Mouse (Mus musculus): ENCODE results near the gene Sgms1. TPM values are rescaled to one million over a fixed set of nuclear protein-coding genes. Genes with fewer than 3 reads are reported as not detected.

The Sgms1 gene
- total RNA-seq, 2 experiments from 2014 or later = 59.4 to 88.9 TPM

GRCm38 (mm10) chr19:32213577-32213976 is 175.9 kb downstream of the Sgms1 start:
- DNase-seq = no peak

GRCm38 (mm10) chr19:32211293-32211585 is 178.3 kb downstream of the Sgms1 start:
- DNase-seq = no peak

DNA sequence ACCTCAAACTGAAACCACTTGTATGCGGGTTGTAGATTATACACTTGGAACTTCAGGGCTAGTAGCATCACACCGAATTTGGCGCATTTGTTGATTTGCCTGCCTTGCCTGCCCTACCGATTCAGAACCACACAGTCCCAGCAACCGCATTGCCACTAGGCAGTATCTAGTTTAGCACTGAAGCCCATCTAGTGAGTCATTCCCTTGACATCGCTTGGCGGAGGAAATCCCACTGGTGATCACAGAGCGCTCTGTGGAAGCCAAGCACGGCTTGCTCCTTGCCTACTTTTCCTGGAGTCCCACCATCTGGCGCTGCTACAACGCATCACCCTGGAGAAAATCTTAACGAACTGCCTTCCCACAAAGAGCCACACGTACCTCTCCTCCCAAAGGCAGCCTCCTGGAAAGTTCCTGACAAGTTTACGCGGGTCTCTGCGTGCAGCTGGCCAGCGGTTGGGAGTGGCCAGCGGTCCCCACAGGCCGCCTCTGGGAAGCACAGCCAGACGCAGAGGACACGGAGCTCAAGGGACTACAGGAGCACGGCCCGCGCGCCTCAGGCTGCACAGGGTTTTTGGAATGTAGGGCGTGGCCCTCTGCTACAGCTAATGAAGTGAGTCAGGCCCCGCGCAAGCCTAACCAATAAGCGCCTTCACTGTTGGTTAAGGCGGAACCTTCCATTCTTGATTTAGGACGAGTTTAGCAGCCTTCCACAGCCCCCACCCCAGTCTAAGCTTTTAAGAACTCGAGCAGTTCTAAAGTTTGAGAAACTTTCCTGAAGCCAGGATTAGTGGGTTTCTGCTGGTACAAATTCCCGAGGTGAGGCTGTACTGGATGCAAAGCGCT is 178.8 kb downstream of the Sgms1 start:
- DNase-seq = peak; percentile 90 to 91

- peak in 1 of 2 experiments; percentile 43 for DNase-seq
Measured at GRCm38 (mm10) chr19:32210099-32210449, 179.4 kb downstream of the Sgms1 start.

GRCm38 (mm10) chr19:32202131-32203114 is 187.1 kb downstream of the Sgms1 start:
- no peak for DNase-seq

DNA sequence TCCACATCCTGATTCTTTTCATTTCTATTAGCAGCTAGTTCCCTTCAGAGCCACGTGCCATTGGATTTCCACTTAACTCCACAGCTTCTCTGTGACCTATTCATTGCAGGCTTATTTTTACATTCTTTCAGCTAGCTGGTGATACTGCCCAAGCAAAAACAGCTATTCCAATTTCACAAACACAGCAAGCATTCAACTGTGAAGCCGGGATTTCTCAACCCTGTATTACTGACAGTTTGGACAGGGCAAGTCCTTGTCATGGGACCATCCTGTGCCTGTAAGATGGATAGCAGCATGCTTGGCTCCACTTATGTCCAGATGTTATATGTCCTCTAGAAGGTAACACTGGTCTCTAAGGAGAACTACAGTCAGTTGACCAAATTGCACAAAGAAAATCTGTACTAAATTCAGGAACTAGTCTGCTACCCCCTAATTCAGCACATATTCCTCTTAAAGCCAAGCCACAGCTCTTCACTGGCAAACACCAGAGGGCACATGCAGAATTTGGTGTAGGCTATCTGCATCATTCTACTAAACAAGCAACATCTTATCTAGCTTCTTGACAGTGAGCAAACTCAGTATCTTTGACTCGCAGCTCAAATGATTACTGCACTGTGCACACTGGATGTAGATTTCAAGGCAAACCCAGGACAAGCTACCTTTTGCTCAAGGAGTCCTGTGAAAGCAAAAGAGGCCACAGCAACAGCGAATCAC is 189.5 kb downstream of the Sgms1 start:
- no peak for DNase-seq

DNA sequence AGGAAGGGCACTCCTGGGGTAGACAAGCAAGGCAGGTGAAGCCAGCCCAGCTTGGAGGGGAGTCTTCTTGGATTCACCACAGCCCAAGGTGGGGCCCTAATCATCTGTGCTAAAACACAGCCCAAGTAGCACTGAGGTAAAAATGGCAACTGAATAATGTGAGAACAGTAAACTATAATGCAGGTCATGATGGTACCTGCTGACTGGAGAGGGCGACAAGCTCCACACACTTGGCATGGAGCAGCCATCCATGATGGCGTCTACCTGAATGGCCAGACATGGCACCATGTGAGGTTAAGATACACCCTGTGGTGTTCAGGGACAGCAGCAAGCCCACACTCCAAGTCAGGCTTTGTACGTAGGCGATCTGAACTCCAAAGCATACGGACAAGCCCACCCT is 190.4 kb downstream of the Sgms1 start:
- DNase-seq = no peak

DNA sequence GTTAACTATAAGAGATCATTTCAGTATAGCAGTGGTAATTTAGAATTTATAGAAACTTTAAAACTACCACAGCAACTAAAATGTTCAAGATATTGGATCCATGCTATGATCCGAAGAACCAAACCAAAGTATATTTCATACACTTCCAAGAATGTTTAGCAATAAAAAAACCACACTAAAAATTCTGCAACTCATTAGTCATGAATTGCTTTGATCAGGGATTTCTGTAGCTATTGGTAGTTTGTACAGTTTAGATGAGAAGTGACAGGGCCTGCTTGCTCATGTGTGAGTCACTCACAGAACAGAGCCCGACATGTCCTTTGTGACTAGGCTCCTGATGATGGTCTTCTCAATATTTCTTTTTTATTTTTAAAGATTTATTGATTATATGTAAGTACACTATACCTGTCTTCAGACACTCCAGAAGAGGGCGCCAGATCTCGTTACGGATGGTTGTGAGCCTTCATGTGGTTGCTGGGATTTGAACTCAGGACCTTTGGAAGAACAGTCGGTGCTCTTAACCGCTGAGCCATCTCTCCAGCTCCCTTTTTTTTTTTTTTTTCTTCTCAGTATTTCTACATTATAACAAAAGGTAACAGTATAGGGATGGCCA is 190.9 kb downstream of the Sgms1 start:
- DNase-seq = peak in 1 of 2 experiments; percentile 30

DNA sequence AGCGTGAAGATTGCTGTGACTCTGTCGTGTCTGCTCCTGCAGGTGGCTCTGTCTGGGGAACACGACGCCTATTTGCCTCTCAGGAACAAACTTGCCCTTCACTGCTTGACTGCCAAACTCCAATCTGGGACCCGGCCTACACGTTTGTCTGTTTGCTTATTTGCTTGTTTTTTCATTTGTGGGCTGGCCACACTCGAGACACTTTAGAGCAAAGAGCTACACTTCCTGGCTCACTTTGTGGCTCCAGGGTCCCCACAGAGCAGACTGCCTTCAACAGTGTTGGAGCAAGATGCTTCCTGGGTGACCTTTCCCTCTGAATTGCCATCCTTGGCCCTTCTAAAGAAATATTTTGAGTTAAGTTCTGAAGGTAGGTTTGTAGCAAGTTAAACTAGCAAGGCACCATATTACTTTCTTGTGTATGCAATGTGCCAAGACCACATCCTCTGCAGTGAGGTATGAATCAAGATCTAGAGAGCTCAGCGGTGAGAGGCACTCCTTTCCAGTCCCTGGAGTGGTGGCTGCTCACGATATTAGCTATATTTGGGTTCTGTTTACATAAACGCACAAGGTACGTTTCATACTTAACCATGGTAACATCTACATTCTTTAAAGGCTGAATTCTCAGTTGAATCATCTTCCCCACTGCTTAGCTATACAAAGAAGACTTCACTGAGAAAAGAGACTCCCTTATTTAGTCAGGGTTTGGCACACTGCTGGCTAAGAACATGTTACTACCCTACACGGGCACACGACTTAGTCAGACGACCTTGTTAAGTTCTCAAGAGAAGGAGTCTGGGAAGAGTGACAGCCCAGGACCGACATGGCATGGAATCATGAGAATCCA is 192.3 kb downstream of the Sgms1 start:
- peak in 1 of 2 experiments; percentile 40 for DNase-seq

DNA sequence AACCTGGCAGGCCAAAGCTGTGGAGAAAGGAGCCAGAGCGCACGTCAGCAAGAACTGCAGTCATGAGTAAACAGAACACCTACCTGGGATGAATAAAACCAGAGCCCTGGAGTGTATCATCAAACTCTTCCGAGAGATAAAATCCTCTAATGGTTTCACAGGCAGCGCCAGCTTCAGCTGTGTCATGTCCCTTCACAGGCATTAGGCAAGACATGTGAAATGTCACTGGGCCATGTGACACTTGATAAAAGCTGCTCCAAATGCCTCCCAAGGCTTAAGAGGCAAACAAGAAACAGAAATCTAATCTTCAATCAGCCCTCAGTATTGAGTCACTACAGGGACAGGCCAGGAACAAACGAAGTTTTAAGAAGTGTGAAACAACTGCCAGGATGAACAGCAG is 193.3 kb downstream of the Sgms1 start:
- DNase-seq = peak; percentile 54 to 69

- DNase-seq = no peak
Measured at GRCm38 (mm10) chr19:32194863-32195262, 194.7 kb downstream of the Sgms1 start.

DNA sequence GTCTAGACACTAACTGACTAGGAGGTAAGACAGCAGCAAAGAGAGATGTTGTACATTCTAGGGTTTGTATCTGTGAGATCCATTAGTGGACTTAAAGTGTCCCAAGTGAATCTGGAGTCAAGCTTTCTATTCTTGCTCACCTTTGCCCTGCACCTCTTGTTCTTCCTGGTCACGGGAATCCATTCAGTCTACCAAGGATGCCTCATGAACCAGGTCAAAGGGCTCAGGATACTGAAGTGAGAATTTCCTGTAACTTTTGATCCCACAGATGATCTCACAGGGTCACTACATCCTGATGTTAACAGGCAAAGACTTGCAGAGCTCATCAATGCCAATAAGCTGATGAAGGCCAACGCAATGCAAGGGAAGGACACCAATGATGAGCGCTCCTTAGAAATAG is 195.4 kb downstream of the Sgms1 start:
- no peak for DNase-seq

GRCm38 (mm10) chr19:32191596-32191995 is 197.9 kb downstream of the Sgms1 start:
- no peak for DNase-seq

DNA sequence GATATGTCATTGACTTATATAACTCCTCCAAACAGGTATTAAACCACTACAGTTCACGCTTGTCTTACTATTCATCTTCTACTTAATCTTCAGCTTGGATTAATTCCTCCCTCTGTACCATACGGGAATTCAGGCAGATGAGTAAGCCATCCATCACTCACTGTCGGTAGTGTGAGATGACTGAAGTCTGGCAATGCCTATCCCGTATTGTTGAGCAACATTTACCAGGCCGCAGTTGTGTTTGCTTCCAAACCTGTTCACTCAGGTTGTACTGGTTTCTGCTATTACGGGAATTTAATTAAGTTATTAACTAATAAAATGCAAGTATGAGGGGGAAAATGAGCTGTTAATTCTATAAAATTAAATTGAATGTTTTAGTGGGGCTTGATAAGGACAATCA is 199.6 kb downstream of the Sgms1 start:
- DNase-seq = no peak

GRCm38 (mm10) chr19:32189036-32189436 is 200.5 kb downstream of the Sgms1 start:
- no peak for DNase-seq

GRCm38 (mm10) chr19:32186594-32187092 is 202.9 kb downstream of the Sgms1 start:
- peak in 1 of 2 experiments; percentile 29 for DNase-seq

DNA sequence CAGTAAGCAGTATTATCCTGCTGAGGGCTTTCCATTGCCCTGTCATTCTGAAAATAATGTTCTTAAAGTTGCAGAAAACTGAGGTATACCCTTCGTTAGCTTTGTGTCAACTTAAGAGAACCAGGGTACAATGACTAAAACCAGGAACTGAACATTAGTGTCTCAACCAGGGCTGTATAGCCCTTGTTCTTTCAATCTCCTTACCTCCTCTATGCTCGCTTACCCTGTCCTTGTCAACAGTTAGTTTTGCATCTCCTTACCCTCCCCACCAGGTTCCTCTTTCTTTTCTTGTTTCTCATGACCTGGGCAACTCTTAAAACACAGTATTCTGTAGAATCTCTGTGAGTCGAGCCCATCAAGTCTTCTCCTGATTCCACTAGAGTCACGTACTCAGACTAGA is 206.5 kb downstream of the Sgms1 start:
- DNase-seq = no peak

- DNase-seq = no peak
Measured at GRCm38 (mm10) chr19:32182471-32182870, 207.0 kb downstream of the Sgms1 start.

DNA sequence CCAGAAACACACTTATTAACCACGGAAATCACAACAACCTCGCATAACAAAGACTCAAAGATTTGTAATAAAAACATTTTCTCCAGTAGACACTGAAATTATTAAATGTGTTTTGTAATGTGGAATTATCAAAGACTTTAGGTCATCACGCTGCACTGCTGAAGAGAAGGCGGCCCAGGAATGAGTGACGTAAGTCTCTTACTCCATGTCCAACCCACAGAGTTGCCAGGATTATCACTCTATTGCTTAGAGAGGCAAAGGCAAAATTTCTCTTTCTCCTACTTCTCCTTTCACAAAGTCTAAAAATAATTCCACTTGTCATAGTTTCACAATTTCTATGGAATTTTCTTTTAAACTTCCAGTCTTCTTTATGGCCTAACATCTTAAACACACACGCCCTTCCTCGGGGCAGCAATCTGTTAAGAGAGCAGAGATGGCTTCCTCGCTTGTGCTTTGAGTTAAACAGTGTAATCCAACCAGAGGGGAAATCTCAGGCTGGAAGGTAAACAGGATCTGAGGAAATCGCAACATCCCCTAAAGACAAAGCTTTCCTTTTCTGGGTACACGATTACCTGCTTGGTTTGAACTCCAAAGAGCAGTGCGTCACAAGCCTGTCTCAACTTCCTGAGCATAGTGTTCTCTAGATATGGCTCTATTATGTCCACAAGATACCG is 207.7 kb downstream of the Sgms1 start:
- DNase-seq = peak in 1 of 2 experiments; percentile 26

All from adrenal gland, postnatal 36 days (tissue).